Mouse (Mus musculus): ENCODE data around the gene Lemd2. TPM values are rescaled to one million over a fixed set of nuclear protein-coding genes. Genes with fewer than 3 reads are reported as not detected.
A peak's percentile ranks its signal among the peaks of the same experiment; 100 is the strongest.
"Not testable (repeated sequence)": the region's sequence is repeated elsewhere in the genome, so short reads cannot be mapped to it uniquely, and the experiment has no call there.

Lemd2 gene
- 54.3 to 81.1 TPM (median 78.5 TPM) in 3 replicates for total RNA-seq (2017)

GRCm38 (mm10) chr17:27204075-27204909, at the start of gene Lemd2:
Gene Lemd2 (minus strand): TSS chr17:27204469.
- ATAC-seq (replicated peaks; ENCODE audit: insufficient number of reproducible peaks, low FRiP score, low TSS enrichment, poor library complexity, severe bottlenecking) = peak; percentile 89

- ATAC-seq (replicated peaks; ENCODE audit: insufficient number of reproducible peaks, low FRiP score, low TSS enrichment, poor library complexity, severe bottlenecking) = no peak
These were observed 46.9 kb upstream of the Lemd2 start for GRCm38 (mm10) chr17:27251150-27251549.

GRCm38 (mm10) chr17:27250461-27250860, 46.2 kb upstream of the Lemd2 start:
- no peak for ATAC-seq (replicated peaks; ENCODE audit: insufficient number of reproducible peaks, low FRiP score, low TSS enrichment, poor library complexity, severe bottlenecking)

GRCm38 (mm10) chr17:27249073-27249472, 44.8 kb upstream of the Lemd2 start:
- no peak for ATAC-seq (replicated peaks; ENCODE audit: insufficient number of reproducible peaks, low FRiP score, low TSS enrichment, poor library complexity, severe bottlenecking)

GRCm38 (mm10) chr17:27247680-27248386, 43.6 kb upstream of the Lemd2 start:
- ATAC-seq (replicated peaks; ENCODE audit: insufficient number of reproducible peaks, low FRiP score, low TSS enrichment, poor library complexity, severe bottlenecking) = no peak

GRCm38 (mm10) chr17:27245851-27246381, 41.6 kb upstream of the Lemd2 start:
- no peak for ATAC-seq (replicated peaks; ENCODE audit: insufficient number of reproducible peaks, low FRiP score, low TSS enrichment, poor library complexity, severe bottlenecking)

GRCm38 (mm10) chr17:27244912-27245311, 40.6 kb upstream of the Lemd2 start:
- ATAC-seq (replicated peaks; ENCODE audit: insufficient number of reproducible peaks, low FRiP score, low TSS enrichment, poor library complexity, severe bottlenecking) = no peak

- peak; percentile 85 for ATAC-seq (replicated peaks; ENCODE audit: insufficient number of reproducible peaks, low FRiP score, low TSS enrichment, poor library complexity, severe bottlenecking)
These were observed 38.2 kb upstream of the Lemd2 start for GRCm38 (mm10) chr17:27242194-27243189.

- ATAC-seq (replicated peaks; ENCODE audit: insufficient number of reproducible peaks, low FRiP score, low TSS enrichment, poor library complexity, severe bottlenecking) = no peak
These were observed 36.5 kb upstream of the Lemd2 start for GRCm38 (mm10) chr17:27240556-27241457.

- ATAC-seq (replicated peaks; ENCODE audit: insufficient number of reproducible peaks, low FRiP score, low TSS enrichment, poor library complexity, severe bottlenecking) = no peak
These were observed 35.7 kb upstream of the Lemd2 start for GRCm38 (mm10) chr17:27239941-27240340.

- no peak for ATAC-seq (replicated peaks; ENCODE audit: insufficient number of reproducible peaks, low FRiP score, low TSS enrichment, poor library complexity, severe bottlenecking)
These were observed 34.4 kb upstream of the Lemd2 start for GRCm38 (mm10) chr17:27238637-27239036.

GRCm38 (mm10) chr17:27237731-27238130, 33.5 kb upstream of the Lemd2 start:
- ATAC-seq (replicated peaks; ENCODE audit: insufficient number of reproducible peaks, low FRiP score, low TSS enrichment, poor library complexity, severe bottlenecking) = no peak

- ATAC-seq (replicated peaks; ENCODE audit: insufficient number of reproducible peaks, low FRiP score, low TSS enrichment, poor library complexity, severe bottlenecking) = no peak
These were observed 29.0 kb upstream of the Lemd2 start for GRCm38 (mm10) chr17:27233298-27233697.

- no peak for ATAC-seq (replicated peaks; ENCODE audit: insufficient number of reproducible peaks, low FRiP score, low TSS enrichment, poor library complexity, severe bottlenecking)
These were observed 27.9 kb upstream of the Lemd2 start for GRCm38 (mm10) chr17:27232176-27232575.

- ATAC-seq (replicated peaks; ENCODE audit: insufficient number of reproducible peaks, low FRiP score, low TSS enrichment, poor library complexity, severe bottlenecking) = not testable (repeated sequence)
These were observed 27.3 kb upstream of the Lemd2 start for GRCm38 (mm10) chr17:27231586-27231985.

- ATAC-seq (replicated peaks; ENCODE audit: insufficient number of reproducible peaks, low FRiP score, low TSS enrichment, poor library complexity, severe bottlenecking) = no peak
These were observed 26.9 kb upstream of the Lemd2 start for GRCm38 (mm10) chr17:27231146-27231503.

- ATAC-seq (replicated peaks; ENCODE audit: insufficient number of reproducible peaks, low FRiP score, low TSS enrichment, poor library complexity, severe bottlenecking) = no peak
These were observed 26.3 kb upstream of the Lemd2 start for GRCm38 (mm10) chr17:27230455-27231145.
